Mouse (Mus musculus) kidney, embryonic 14.5 days (tissue): ENCODE results near the gene Ano6. TPM values are rescaled to one million over a fixed set of nuclear protein-coding genes. Genes with fewer than 3 reads are reported as not detected.

ENCODE experiments used
- ATAC-seq: fragments of 200-750 bp; cut with Nextera tagmentation; 2 replicates; pipeline ENCODE4 v1.8.0; 2017; ENCODE audit warnings: moderate number of reproducible peaks, mild to moderate bottlenecking, moderate TSS enrichment, moderate library complexity; ENCODE audit not compliant: low FRiP score, low TSS enrichment
- H3K27ac ChIP-seq: fragments of 300-500 bp; sonication (generic); 2 replicates; pipeline ENCODE4 v1.5.1; 2014; ENCODE audit warnings: low read depth, mild to moderate bottlenecking, low read length, moderate library complexity, mixed read lengths
- H3K27me3 ChIP-seq: fragments of 300-500 bp; sonication (generic); 2 replicates; pipeline ENCODE4 v1.6.1; 2014; ENCODE audit warnings: mild to moderate bottlenecking, low read length; ENCODE audit not compliant: control insufficient read depth, insufficient read depth
- H3K36me3 ChIP-seq: fragments of 300-500 bp; sonication (generic); 2 replicates; pipeline ENCODE4 v1.6.1; 2014; ENCODE audit warnings: low read length, mixed read lengths; ENCODE audit not compliant: control insufficient read depth, insufficient read depth
- H3K4me1 ChIP-seq: fragments of 300-500 bp; sonication (generic); 2 replicates; pipeline ENCODE4 v1.6.1; 2014; ENCODE audit warnings: low read length, mixed read lengths; ENCODE audit not compliant: control insufficient read depth, insufficient read depth
- H3K4me2 ChIP-seq: fragments of 300-500 bp; sonication (generic); replicated peaks from 2 replicates; pipeline ENCODE4 v1.6.1; 2014; ENCODE audit warnings: low read depth, mild to moderate bottlenecking, low read length
- H3K4me3 ChIP-seq: fragments of 300-500 bp; sonication (generic); 2 replicates; pipeline ENCODE4 v1.5.1; 2014; ENCODE audit warnings: mild to moderate bottlenecking, low read length
- H3K9ac ChIP-seq: fragments of 300-500 bp; sonication (generic); 2 replicates; pipeline ENCODE4 v1.6.1; 2014; ENCODE audit warnings: low read depth, mild to moderate bottlenecking, low read length, moderate library complexity
- H3K9me3 ChIP-seq: fragments of 300-500 bp; sonication (generic); 2 replicates; pipeline ENCODE4 v1.6.1; 2016; ENCODE audit warnings: low read length; ENCODE audit not compliant: control insufficient read depth
- WGBS: fragments of 180-500 bp; shearing (Covaris S2); extraction: QIAGEN DNeasy Blood & Tissue Kit; methylation state at CpG from one replicate; pipeline ENCODE4 v1.1.7; 2014; 5-methylcytosine and 5-hydroxymethylcytosine counted together
- polyA plus RNA-seq: library from polyadenylated mRNA; unstranded; fragments of >200 nt; fragmentation: Nextera tagmentation; extraction: Ambion mirVana; gene quantifications from 2 replicates; pipeline ENCODE4 v1.2.1, GENCODE M21; 2014

Ano6 gene
- polyA plus RNA-seq, 1 experiment from 2014 or later: 54.3 TPM

DNA sequence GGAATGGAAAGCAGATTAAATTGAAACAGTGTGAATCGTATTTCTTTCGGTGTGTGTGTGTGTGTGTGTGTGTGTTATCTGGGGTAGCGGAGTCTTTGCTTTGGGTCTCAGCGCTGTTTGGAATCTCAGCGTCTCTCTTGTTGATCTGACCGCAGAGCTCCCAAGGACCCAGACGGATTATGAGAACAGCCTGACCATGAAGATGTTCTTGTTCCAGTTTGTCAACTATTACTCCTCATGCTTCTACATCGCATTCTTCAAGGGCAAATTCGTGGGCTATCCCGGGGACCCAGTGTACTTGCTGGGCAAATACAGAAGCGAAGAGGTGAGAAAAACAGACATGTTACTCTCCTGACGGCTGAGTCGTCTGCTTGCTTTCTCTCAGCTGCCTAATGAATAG, 158.7 kb downstream of the Ano6 start:
- Histone ChIP-seq H3K9ac (no peak overlapping the region), H3K9me3 (no peaks in the 10 kb centered on the region), H3K27ac (no peak overlapping the region), H3K27me3 (no peaks in the 10 kb centered on the region), H3K4me1 (no peaks in the 10 kb centered on the region), H3K4me2 (no peak overlapping the region), H3K4me3 (no peak overlapping the region), H3K36me3 (peaks cover 39% of the 10 kb centered on the region)
- 91% methylated on average over 13 of the region's 13 CpGs for WGBS
- no peak for ATAC-seq

DNA sequence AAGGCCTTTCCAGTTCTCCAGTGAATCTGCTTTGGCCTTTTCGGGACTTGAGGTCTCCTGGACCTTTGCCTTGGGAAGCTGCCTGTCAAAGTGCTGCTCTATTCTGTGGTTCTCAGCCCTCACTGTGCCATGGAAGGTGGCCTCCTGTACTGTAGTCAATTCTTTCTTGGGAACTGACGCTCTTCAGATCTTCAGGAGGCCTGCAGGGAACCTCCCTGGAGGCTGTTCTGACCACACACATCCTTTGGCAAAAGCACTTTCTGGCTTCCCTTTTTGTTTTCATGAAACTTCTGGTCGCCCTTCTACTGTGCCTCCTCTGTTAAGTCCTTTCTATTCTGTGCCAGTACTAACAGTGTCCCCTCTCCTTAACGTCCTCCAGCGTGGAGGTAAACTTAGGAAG, 160.9 kb downstream of the Ano6 start:
- Histone ChIP-seq H3K36me3 (peaks cover 54% of the 10 kb centered on the region), H3K4me3 (no peak overlapping the region)
- no peak for ATAC-seq

DNA sequence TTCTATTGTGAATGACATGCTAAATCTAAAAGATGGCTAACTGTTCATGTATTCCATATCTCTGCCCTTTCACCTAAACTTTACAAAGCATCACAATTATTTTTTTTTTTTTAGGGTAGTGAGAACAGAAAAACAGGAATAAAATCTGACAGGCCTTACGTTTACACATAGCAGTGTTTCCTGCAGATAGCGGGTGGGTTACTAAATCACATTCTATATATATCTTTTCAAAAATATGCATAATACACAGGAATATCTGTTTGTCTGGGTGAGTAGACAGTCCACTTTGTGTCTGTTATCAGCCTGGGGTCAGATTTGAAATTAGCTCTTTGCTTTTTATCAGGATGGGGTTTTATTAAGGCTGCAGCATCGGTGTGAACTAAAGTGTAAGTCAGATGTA, 166.0 kb downstream of the Ano6 start:
- Histone ChIP-seq H3K27me3 (no peaks in the 10 kb centered on the region), H3K36me3 (peaks cover 39% of the 10 kb centered on the region; the same call in 1 of the 2 replicates), H3K4me2 (no peak overlapping the region), H3K9me3 (no peaks in the 10 kb centered on the region), H3K27ac (no peak overlapping the region), H3K4me3 (no peak overlapping the region), H3K9ac (no peak overlapping the region), H3K4me1 (no peaks in the 10 kb centered on the region)
- 78% methylated on average over 3 of the region's 3 CpGs for WGBS
- no peak for ATAC-seq

More for the DNA sequence above, 160.9 kb downstream of the Ano6 start:
- Histone ChIP-seq H3K9ac (no peak overlapping the region), H3K27me3 (no peaks in the 10 kb centered on the region), H3K4me1 (no peaks in the 10 kb centered on the region), H3K4me2 (no peak overlapping the region), H3K9me3 (no peaks in the 10 kb centered on the region), H3K27ac (no peak overlapping the region)
- WGBS: 84% methylated on average over 5 of the region's 5 CpGs

DNA sequence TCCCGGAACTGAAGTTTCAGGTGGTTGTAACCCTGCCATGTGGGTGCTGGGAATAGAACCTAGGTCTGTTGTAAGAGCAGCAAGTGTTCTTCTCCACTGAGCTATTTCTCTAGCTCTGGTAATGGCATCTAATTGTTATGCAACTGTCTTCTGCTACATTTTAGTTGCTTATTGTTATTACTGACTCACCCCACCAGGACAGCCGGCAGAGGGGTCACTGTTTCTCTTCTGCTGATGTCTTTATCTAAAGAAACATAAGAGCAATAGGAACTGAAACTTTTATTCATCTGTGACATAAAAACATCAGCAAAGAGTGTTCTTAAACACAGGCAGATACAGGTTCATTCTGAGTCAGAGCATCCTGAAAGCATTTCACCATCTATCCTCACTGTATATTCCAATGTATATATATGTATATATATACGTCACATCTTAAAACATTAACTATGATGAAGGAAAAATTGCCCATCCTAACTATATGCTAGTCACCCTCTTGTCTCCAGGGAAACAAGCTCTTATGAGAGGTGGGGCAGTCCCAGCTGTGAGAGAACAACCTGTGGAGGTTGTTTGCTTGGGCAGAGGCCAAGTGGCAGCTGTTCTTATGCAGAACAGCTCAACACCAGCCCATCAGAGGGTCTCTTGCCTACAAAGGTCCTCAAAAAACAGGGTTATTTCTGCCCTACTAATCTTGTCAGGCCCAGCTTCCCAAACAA, 171.9 kb downstream of the Ano6 start:
- Histone ChIP-seq H3K36me3 (peaks cover 35% of the 10 kb centered on the region), H3K9me3 (no peaks in the 10 kb centered on the region), H3K27me3 (no peaks in the 10 kb centered on the region), H3K4me2 (no peak overlapping the region), H3K9ac (no peak overlapping the region), H3K4me1 (no peaks in the 10 kb centered on the region), H3K4me3 (no peak overlapping the region), H3K27ac (no peak overlapping the region)
- ATAC-seq: no peak
- WGBS: 90% methylated on average over 3 of the region's 3 CpGs

DNA sequence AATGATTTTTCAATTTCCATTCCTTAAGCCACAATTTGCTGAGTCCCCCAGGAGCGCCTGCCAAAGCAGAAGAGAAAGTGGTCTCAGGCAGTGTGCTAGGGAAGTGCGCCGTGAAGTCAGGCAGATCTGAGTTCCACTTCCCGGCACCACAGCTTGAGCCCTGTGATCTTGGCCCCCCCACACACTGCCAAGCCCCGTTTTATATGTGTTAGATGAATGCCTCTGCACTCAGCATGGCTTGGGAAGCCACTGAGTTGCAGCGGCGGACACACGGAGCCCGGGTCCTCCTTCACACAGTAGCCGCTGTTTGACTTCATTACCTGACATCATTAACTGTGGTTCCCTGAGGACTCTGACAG, 172.5 kb downstream of the Ano6 start:
- WGBS: 65% methylated on average over 10 of the region's 10 CpGs

DNA sequence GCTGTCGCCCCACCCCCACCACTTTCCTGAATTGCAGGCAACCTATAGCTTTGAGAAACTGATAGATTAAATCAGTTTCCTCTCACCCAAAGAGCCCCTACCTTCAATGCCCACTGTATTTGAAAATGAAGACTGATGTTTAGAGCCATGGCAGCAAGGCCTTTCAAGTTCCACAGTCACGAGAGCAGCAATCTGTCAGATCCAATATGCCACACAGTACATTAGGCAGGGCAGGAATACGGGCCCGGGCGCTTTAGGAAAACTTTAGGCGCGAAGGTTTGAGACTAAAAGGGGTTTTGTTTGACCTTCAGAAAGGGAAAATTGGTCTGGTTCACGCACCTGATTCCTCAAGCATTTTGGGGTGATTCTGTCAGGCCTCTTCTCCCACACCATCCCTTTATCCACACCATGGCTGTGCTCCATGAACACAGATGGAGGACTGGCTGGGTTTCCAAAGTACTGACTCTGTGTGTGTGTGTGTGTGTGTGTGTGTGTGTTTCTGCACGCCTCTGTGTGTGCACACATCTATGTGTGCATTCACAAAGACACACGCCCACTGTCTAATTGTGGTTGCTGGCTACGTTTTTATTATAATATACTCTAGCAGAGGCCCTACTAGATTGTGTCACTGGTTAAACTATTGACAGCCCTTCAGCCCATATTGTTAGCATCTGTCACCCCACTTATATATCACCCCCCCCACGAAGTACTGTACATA, 173.0 kb downstream of the Ano6 start:
- Histone ChIP-seq H3K36me3 (peaks cover 39% of the 10 kb centered on the region), H3K27ac (no peak overlapping the region), H3K4me2 (no peak overlapping the region), H3K4me3 (no peak overlapping the region), H3K4me1 (no peaks in the 10 kb centered on the region), H3K9me3 (no peaks in the 10 kb centered on the region), H3K9ac (no peak overlapping the region), H3K27me3 (no peaks in the 10 kb centered on the region)
- no peak for ATAC-seq
- WGBS: 87% methylated on average over 12 of the region's 12 CpGs

More for the DNA sequence above, 172.5 kb downstream of the Ano6 start:
- Histone ChIP-seq H3K9me3 (no peaks in the 10 kb centered on the region), H3K4me3 (no peak overlapping the region), H3K27me3 (no peaks in the 10 kb centered on the region), H3K4me1 (no peaks in the 10 kb centered on the region), H3K36me3 (peaks cover 35% of the 10 kb centered on the region), H3K27ac (no peak overlapping the region), H3K9ac (no peak overlapping the region), H3K4me2 (no peak overlapping the region)
- no peak for ATAC-seq

DNA sequence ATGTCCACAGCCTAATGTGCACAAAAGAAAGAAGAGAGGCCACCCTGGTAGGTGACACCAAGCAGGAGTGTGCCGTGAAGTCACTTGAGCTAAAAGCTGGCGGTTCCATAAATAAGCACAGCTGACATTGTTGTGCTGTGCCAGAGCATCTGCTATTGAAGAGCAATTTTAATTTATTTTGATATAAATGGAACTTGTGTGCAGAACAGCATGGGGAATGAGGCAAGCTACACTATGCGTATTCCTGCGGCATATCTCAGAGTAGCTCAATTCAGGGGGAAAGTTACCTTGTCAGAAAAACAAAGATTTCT, 173.6 kb downstream of the Ano6 start:
- Histone ChIP-seq H3K27ac (no peak overlapping the region), H3K4me1 (no peaks in the 10 kb centered on the region), H3K4me3 (no peak overlapping the region), H3K4me2 (no peak overlapping the region), H3K9ac (no peak overlapping the region), H3K27me3 (no peaks in the 10 kb centered on the region), H3K9me3 (no peaks in the 10 kb centered on the region), H3K36me3 (peaks cover 44% of the 10 kb centered on the region)
- no peak for ATAC-seq
- 81% methylated on average over 4 of the region's 4 CpGs for WGBS

DNA sequence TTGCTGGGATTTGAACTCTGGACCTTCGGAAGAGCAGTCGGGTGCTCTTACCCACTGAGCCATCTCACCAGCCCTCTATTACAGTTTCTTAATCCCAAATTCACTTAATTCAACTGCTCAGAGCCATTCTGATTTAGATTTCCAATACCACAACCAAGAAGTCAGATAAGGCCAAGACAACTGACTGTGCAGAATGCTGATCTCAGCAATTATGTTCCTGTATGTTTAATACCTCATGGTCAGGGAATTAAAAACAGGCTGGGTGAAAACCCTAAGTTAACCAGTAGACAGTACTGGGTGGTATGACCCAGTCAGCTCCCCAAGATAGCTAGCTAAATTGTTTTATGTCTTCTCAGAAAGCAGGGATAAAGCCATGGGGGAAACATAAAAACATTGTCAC, 176.3 kb downstream of the Ano6 start:
- no peak for ATAC-seq
- Histone ChIP-seq H3K9me3 (no peaks in the 10 kb centered on the region), H3K27ac (no peak overlapping the region), H3K4me3 (no peak overlapping the region), H3K4me2 (no peak overlapping the region), H3K9ac (no peak overlapping the region), H3K27me3 (no peaks in the 10 kb centered on the region), H3K36me3 (peaks cover 41% of the 10 kb centered on the region), H3K4me1 (no peaks in the 10 kb centered on the region)
- 100% methylated on average over 2 of the region's 2 CpGs for WGBS

DNA sequence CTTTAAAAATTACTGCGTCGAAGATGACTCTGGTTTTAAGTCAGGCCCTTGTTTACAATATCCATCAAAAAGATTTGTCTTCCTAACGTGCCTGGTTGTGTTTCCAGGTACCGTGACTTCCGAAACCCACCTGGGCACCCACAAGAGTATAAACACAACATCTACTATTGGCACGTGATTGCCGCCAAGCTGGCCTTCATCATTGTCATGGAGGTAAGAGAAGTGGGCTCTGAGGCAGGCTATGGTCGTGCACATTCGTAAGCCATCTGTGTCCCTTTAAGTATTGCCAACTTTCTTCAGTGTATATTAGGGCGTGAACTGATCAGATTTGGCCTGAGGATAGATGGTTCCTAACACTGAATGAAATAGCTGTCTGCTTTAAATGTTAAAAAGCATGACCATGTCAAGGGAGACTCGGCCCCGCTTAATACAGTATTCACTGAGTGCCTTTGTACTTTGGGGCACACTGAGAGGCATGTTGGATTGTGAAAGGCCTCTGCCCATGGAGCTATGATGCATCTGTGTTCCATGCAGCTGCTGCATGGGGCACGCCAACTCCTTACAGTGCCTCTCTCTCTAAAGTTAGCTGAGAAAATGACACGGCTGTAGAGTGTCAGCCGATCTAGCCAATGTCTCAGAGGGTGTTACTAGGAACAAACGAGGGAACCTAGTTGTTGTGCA, 177.0 kb downstream of the Ano6 start:
- no peak overlapping the region for H3K9ac ChIP-seq
- H3K4me1 ChIP-seq: no peaks in the 10 kb centered on the region
- H3K4me3 ChIP-seq: no peak overlapping the region
- ATAC-seq: no peak
- WGBS: 88% methylated on average over 16 of the region's 16 CpGs
- no peaks in the 10 kb centered on the region for H3K9me3 ChIP-seq
- no peak overlapping the region for H3K4me2 ChIP-seq
- H3K27me3 ChIP-seq: no peaks in the 10 kb centered on the region
- peaks cover 43% of the 10 kb centered on the region for H3K36me3 ChIP-seq
- H3K27ac ChIP-seq: no peak overlapping the region
